ENCODE assay signal across 8 mouse cellular contexts in genomic region chr8:120735770-120736481, GRCm38 (mm10). TPM values are rescaled to one million over a fixed set of nuclear protein-coding genes. Genes with fewer than 3 reads are reported as not detected.
A peak's percentile ranks its signal among the peaks of the same experiment; 100 is the strongest.
DNase-seq lines count a peak whose midpoint lies in the region; ATAC-seq lines count a peak whose summit lies in the region.

Gene Irf8, plus strand, starts transcription at chr8:120736358.

- H3K4me2 ChIP-seq in intestine, embryonic 15.5 days (replicated peaks) = peak within 1 kb of the TSS; percentile 97

- DNase-seq in adrenal gland, postnatal 10 days = peak; percentile 92
- peak; percentile 90 for DNase-seq in embryonic facial prominence, embryonic 10.5 days (ENCODE audit: low spot score)
- no peak for DNase-seq in gonadal fat pad, adult 2 months (ENCODE audit: low read depth)
- DNase-seq in left cerebral cortex, postnatal 25 days (ENCODE audit: low spot score in 2 of 2) = peak; percentile 81 to 82
- peak; percentile 87 for DNase-seq in right cerebral cortex, postnatal 14 days
- peak; percentile 91 for DNase-seq in urinary bladder, postnatal 14 days (ENCODE audit: low spot score)

- no peaks in the 10 kb centered on the region for H3K9me3 ChIP-seq in embryonic facial prominence, embryonic 10.5 days
- H3K9me3 ChIP-seq in intestine, embryonic 15.5 days = no peaks in the 10 kb centered on the region

- peaks cover 98% of the 10 kb centered on the region for H3K27me3 ChIP-seq in embryonic facial prominence, embryonic 10.5 days (replicated peaks; ENCODE audit: low read depth, poor library complexity, severe bottlenecking)
- peaks cover 6% of the 10 kb centered on the region; the same call in 1 of the 2 replicates for H3K27me3 ChIP-seq in intestine, embryonic 15.5 days (replicated peaks)

- peak within 1 kb of the TSS; percentile 67 for H3K4me3 ChIP-seq in embryonic facial prominence, embryonic 10.5 days
- H3K4me3 ChIP-seq in intestine, embryonic 15.5 days (replicated peaks) = peak within 1 kb of the TSS; percentile 52

- peak within 1 kb of the TSS; percentile 51 for H3K9ac ChIP-seq in intestine, embryonic 15.5 days

- H3K27ac ChIP-seq in embryonic facial prominence, embryonic 10.5 days (replicated peaks) = peak within 1 kb of the TSS; percentile 55; the same call in 1 of the 2 replicates
- H3K27ac ChIP-seq in intestine, embryonic 15.5 days = peak within 1 kb of the TSS; percentile 40

- H3K4me1 ChIP-seq in embryonic facial prominence, embryonic 10.5 days = peaks cover 21% of the 10 kb centered on the region
- peaks cover 30% of the 10 kb centered on the region for H3K4me1 ChIP-seq in intestine, embryonic 15.5 days (replicated peaks)

- intact Hi-C loops in left cerebral cortex, postnatal 25 days (cut with DNase I) = no loop called here

- WGBS in embryonic facial prominence, embryonic 10.5 days = under 1% methylated on average over 62 of the region's 62 CpGs
- under 1% methylated on average over 62 of the region's 62 CpGs for WGBS in intestine, embryonic 15.5 days

- ATAC-seq in intestine, embryonic 15.5 days = peak; percentile 95
- peak; percentile 86 for ATAC-seq in megakaryocyte-erythroid progenitor cell, adult 5-6 weeks (replicated peaks; ENCODE audit: low FRiP score, low TSS enrichment, poor library complexity, severe bottlenecking)

- H3K36me3 ChIP-seq in embryonic facial prominence, embryonic 10.5 days (replicated peaks) = no peaks in the 10 kb centered on the region
- H3K36me3 ChIP-seq in intestine, embryonic 15.5 days = no peaks in the 10 kb centered on the region

RNA-seq across cellular contexts. Expression of gene Irf8, which starts in this region (rescaled TPM):
- 10 to 100 TPM; 18.9 to 21.8 TPM for total RNA-seq in adrenal gland, postnatal 10 days (2021)
- polyA plus RNA-seq in embryonic facial prominence, embryonic 10.5 days (2016; fragmentation: Nextera tagmentation; extraction: Ambion mirVana) = 4.6 and 5.8 TPM in 2 replicates
- 9.4 and 11.6 TPM in 2 replicates for polyA plus RNA-seq in gonadal fat pad, adult 2 months (2012; rRNA removed)
- 41.9 and 46.6 TPM in 2 replicates for polyA plus RNA-seq in intestine, embryonic 15.5 days (2015; fragmentation: Nextera tagmentation; extraction: Ambion mirVana)
- 1 to 10 TPM; 4.9 to 5.8 TPM for total RNA-seq in left cerebral cortex, postnatal 25 days (2021)
- 1.0 and 1.3 TPM in 2 replicates for total RNA-seq in megakaryocyte-erythroid progenitor cell, adult 5-6 weeks (2014; fragmentation: Nextera tagmentation)
- total RNA-seq in megakaryocyte-erythroid progenitor cell, adult 5-6 weeks (2017) = 3.7 and 6.9 TPM in 2 replicates
